Mouse (Mus musculus) small intestine, adult 2 months (tissue): ENCODE results near the gene Olfr539.
"Not testable (repeated sequence)": the region's sequence is repeated elsewhere in the genome, so short reads cannot be mapped to it uniquely, and the experiment has no call there.

Experiments
- CTCF ChIP-seq: fragments of 200-500 bp; IDR thresholded peaks from 2 replicates; pipeline ENCODE4 v1.5.1; 2012; ENCODE audit warnings: low read depth, mild to moderate bottlenecking, control low read depth, inconsistent platforms, low read length, moderate library complexity, mixed read lengths; ENCODE audit not compliant: insufficient replicate concordance, insufficient read length; ENCODE audit errors: extremely low read depth
- POLR2A ChIP-seq: fragments of 200-500 bp; IDR thresholded peaks from 2 replicates; pipeline ENCODE4 v1.6.1; 2012; ENCODE audit warnings: low read depth, mild to moderate bottlenecking, control low read depth, inconsistent platforms, low read length, moderate library complexity

DNA sequence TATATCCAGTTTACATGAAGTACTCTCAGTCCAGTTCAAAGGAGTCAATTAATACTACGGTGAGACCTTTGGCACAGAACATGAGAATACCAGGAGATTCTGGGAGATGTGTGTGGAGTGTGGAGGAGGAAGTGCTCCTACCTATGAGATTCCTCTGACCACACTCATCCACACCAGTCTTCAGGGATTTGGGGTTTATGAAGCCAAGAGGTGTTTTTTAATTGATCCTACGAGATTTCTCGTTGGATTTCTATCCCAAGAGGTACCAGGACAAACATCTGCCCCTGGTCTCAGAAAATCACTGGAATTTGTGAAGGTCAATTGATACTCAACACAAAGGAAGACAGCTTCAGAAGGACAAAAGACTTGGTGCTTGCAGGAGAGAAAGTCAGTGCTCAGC is 31.1 kb upstream of the Olfr539 start, which contains the start of gene Olfr61:
- not testable (repeated sequence) for TF ChIP-seq CTCF, POLR2A
